Mouse (Mus musculus) lung, postnatal 0 days (tissue): ENCODE measurements at regions not wholly inside any gene's neighbourhood (a gene's known extent, or its start where the extent isn't known, plus 50 kb on each side); places are given as distances from the start of the nearest gene placed in this dataset.

Experiments used
- ATAC-seq: fragments of 200-750 bp; cut with Nextera tagmentation; 2 replicates; pipeline ENCODE4 v1.8.0; 2017; ENCODE audit warnings: moderate library complexity
- DNase-seq: peaks from one replicate; pipeline ENCODE4 v3.0.0-alpha.2; 2016; ENCODE audit warnings: low spot score
- H3K27ac ChIP-seq: fragments of 300-500 bp; sonication (generic); 2 replicates; pipeline ENCODE4 v1.5.1; 2014; ENCODE audit warnings: antibody characterized with exemption, mild to moderate bottlenecking, low read length, mixed read lengths
- H3K27me3 ChIP-seq: fragments of 300-500 bp; sonication (generic); replicated peaks from 2 replicates; pipeline ENCODE4 v1.6.1; 2014; ENCODE audit warnings: low read length, mixed read lengths; ENCODE audit not compliant: insufficient read depth
- H3K36me3 ChIP-seq: fragments of 300-500 bp; sonication (generic); 2 replicates; pipeline ENCODE4 v1.6.1; 2014; ENCODE audit warnings: low read length, mixed read lengths; ENCODE audit not compliant: insufficient read depth
- H3K4me1 ChIP-seq: fragments of 300-500 bp; sonication (generic); 2 replicates; pipeline ENCODE4 v1.6.1; 2014; ENCODE audit warnings: antibody characterized with exemption, low read depth, low read length, mixed read lengths; ENCODE audit not compliant: insufficient read depth
- H3K4me2 ChIP-seq: fragments of 300-500 bp; sonication (generic); replicated peaks from 2 replicates; pipeline ENCODE4 v1.6.1; 2014; ENCODE audit warnings: low read depth, mild to moderate bottlenecking, low read length, moderate library complexity, mixed read lengths
- H3K4me3 ChIP-seq: fragments of 300-500 bp; sonication (generic); 2 replicates; pipeline ENCODE4 v1.5.1; 2014; ENCODE audit warnings: low read depth, low read length
- H3K9ac ChIP-seq: fragments of 300-500 bp; sonication (generic); replicated peaks from 2 replicates; pipeline ENCODE4 v1.6.1; 2014; ENCODE audit warnings: low read depth, mild to moderate bottlenecking
- H3K9me3 ChIP-seq: fragments of 300-500 bp; sonication (generic); 2 replicates; pipeline ENCODE4 v1.6.1; 2016; ENCODE audit warnings: low read length, mixed read lengths
- CTCF ChIP-seq: IDR thresholded peaks from 2 replicates; pipeline ENCODE4 v1.5.1; 2016; ENCODE audit warnings: antibody characterized with exemption, mild to moderate bottlenecking
- EP300 ChIP-seq: IDR thresholded peaks from 2 replicates; pipeline ENCODE4 v1.6.1; 2016; ENCODE audit warnings: antibody characterized with exemption, mild to moderate bottlenecking, control low read depth
- WGBS: fragments of 180-500 bp; shearing (Covaris S2); extraction: QIAGEN DNeasy Blood & Tissue Kit; methylation state at CpG from one replicate; pipeline ENCODE4 v1.1.7; 2014; 5-methylcytosine and 5-hydroxymethylcytosine counted together

DNA sequence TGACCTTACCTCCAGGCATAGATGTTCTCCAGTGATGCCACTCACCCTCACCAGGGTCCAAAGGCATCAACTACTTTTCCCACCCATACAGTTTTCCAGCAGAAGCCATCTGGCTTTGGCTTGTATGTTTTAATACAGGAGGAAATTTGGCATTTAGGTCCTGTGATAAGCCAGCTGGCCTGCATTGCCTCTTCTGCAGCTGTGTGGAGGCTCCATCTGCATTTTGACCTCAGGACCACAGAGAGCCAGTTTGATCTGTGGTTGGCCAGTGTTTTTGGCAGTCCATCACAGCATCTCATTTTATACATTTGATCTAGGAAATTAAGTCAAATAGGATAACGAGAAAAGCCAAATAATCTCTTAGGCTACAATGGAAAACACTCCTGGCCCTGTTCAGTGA lies 315.1 kb upstream of the Sphkap start:
- Histone ChIP-seq H3K27me3 (no peaks in the 10 kb centered on the region), H3K27ac (no peak overlapping the region), H3K9me3 (no peaks in the 10 kb centered on the region), H3K4me2 (no peak overlapping the region), H3K4me1 (no peaks in the 10 kb centered on the region), H3K36me3 (no peaks in the 10 kb centered on the region), H3K4me3 (no peak overlapping the region), H3K9ac (no peak overlapping the region)
- TF ChIP-seq CTCF = no peak
- TF ChIP-seq EP300 = no peak
- DNase-seq = no peak
- WGBS = 43% methylated on average over 1 of the region's 1 CpGs
- no peak for ATAC-seq

- H3K4me2 ChIP-seq = no peak overlapping the region
- H3K9ac ChIP-seq = no peak overlapping the region
- H3K9me3 ChIP-seq = no peaks in the 10 kb centered on the region
- H3K36me3 ChIP-seq = no peaks in the 10 kb centered on the region
- no peak for DNase-seq
- no peak for ATAC-seq
- H3K4me3 ChIP-seq = no peak overlapping the region
- no peaks in the 10 kb centered on the region for H3K27me3 ChIP-seq
- no peak for TF ChIP-seq CTCF
- no peak for TF ChIP-seq EP300
- no peak overlapping the region for H3K27ac ChIP-seq
- no peaks in the 10 kb centered on the region for H3K4me1 ChIP-seq
- 80% methylated on average over 1 of the region's 1 CpGs for WGBS
Observed at GRCm38 (mm10) chr1:83720166-83720565, 312.2 kb upstream of the Sphkap start.

DNA sequence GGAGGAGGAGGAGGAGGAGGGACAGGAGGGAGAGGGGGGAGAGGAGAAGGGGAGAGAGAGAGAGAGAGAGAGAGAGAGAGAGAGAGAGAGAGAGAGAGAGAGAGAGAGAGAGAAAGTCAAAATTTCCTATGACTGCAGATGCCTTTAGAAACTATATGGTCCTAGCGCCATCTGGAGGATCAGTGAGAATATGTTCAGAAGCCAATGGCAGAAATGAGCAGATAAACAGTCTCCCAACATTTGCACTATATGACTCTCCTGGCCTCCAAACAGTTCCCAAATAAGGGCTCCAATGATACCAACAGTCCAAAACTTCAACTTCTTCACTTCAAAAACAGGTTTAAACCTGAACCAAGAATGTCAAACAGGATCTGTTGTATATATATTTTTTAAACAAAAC lies 309.1 kb upstream of the Sphkap start:
- Histone ChIP-seq H3K4me3 (no peak overlapping the region), H3K27me3 (no peaks in the 10 kb centered on the region), H3K4me1 (no peaks in the 10 kb centered on the region), H3K4me2 (no peak overlapping the region), H3K36me3 (no peaks in the 10 kb centered on the region), H3K27ac (no peak overlapping the region), H3K9ac (no peak overlapping the region), H3K9me3 (no peaks in the 10 kb centered on the region)
- 0% methylated on average over 1 of the region's 1 CpGs for WGBS
- TF ChIP-seq EP300 = no peak
- TF ChIP-seq CTCF = peak; percentile 73
- no peak for ATAC-seq
- DNase-seq = peak; percentile 57

DNA sequence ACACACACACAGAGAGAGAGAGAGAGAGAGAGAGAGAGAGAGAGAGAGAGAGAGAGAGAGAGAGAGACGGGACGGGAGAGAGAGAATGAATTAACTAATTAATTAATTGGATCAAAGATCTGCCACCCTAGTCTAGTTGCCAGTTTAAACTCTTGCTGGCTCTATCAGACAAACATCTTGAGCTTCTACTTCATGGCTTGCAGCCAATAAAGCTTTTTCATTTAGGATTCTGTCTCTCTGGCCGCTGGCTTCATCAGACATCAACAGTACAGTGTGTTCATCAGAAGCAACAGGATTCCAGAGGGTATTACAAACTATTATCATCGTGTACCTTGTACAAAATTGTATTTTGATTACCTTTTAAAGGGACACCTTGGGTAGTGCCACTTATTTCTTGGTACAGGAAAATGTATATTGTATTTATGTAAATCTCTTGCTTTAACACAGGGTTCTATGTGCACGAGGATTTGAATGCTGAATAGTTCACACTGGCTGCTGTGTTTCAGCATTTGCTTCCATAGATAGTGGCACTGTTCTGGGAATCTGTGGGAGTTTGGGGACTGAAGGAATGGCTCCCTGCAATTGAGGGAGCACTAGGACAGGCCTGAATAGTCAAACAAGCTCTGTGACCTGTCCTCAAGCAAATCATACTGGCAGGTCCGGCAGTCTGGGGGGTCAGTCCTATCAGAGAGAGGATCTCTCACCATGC lies 293.9 kb upstream of the Sphkap start:
- Histone ChIP-seq H3K36me3 (no peaks in the 10 kb centered on the region), H3K27ac (no peak overlapping the region), H3K4me2 (no peak overlapping the region), H3K9ac (no peak overlapping the region), H3K27me3 (no peaks in the 10 kb centered on the region), H3K4me1 (no peaks in the 10 kb centered on the region), H3K9me3 (no peaks in the 10 kb centered on the region), H3K4me3 (no peak overlapping the region)
- ATAC-seq (no peak), DNase-seq (no peak)
- 71% methylated on average over 6 of the region's 6 CpGs for WGBS
- TF ChIP-seq EP300 (no peak), CTCF (no peak)

DNA sequence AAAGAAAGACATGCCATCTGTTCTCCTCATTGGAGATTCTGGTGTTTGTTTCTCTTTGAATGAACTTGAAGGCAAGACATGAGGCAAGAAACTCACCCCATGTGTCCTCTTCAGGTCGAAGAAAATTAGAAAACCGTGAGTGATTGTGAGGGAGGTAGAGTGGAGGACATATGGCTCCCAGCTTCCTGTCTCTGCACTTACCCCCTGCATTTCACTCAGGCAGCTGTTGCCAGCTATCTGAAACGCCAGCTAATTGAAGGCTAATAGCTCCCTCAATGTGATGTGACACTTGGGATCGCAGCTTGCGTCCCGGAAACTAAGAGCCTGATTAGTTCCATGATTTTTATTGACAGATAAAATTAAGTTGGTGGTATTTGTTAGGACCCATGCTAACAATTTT lies 289.4 kb upstream of the Sphkap start:
- Histone ChIP-seq H3K36me3 (no peaks in the 10 kb centered on the region), H3K9ac (no peak overlapping the region), H3K9me3 (no peaks in the 10 kb centered on the region), H3K4me3 (no peak overlapping the region), H3K27ac (no peak overlapping the region), H3K4me1 (no peaks in the 10 kb centered on the region), H3K27me3 (no peaks in the 10 kb centered on the region), H3K4me2 (no peak overlapping the region)
- whole genome bisulfite sequencing = 51% methylated on average over 6 of the region's 6 CpGs
- no peak for DNase-seq
- no peak for ATAC-seq
- TF ChIP-seq CTCF (no peak), EP300 (no peak)

- WGBS = 59% methylated on average over 3 of the region's 3 CpGs
- no peaks in the 10 kb centered on the region for H3K27me3 ChIP-seq
- DNase-seq (no peak), ATAC-seq (no peak)
- no peaks in the 10 kb centered on the region for H3K9me3 ChIP-seq
- TF ChIP-seq CTCF = no peak
- no peak for TF ChIP-seq EP300
- no peak overlapping the region for H3K27ac ChIP-seq
- no peak overlapping the region for H3K4me2 ChIP-seq
- no peaks in the 10 kb centered on the region for H3K4me1 ChIP-seq
- H3K9ac ChIP-seq = no peak overlapping the region
- no peak overlapping the region for H3K4me3 ChIP-seq
- H3K36me3 ChIP-seq = no peaks in the 10 kb centered on the region
Observed at GRCm38 (mm10) chr1:83685221-83685620, 277.2 kb upstream of the Sphkap start.

DNA sequence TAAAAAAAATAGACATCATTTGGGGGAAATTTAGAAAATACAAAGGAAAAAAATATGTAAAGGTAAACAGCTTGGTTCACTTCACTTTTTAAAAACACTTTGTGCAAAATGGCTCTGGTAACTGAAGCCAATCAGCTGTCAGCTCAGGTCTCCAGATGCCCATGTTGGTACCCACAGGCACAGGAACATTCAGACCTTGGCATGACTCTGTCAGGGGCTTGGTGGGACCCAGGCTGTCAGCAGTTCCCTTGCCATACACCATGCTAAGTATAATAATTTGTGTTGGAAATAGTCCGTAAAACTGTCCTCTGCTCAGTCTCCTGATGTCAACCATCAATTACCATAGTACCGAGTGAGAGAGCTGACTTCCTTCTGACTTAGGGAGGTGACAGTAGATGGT lies 257.3 kb upstream of the Sphkap start:
- WGBS = 57% methylated on average over 2 of the region's 2 CpGs
- ATAC-seq = no peak

More for the DNA sequence above, 257.3 kb upstream of the Sphkap start:
- Histone ChIP-seq H3K27ac (no peak overlapping the region), H3K9ac (no peak overlapping the region), H3K9me3 (no peaks in the 10 kb centered on the region), H3K4me3 (no peak overlapping the region), H3K4me2 (no peak overlapping the region), H3K4me1 (no peaks in the 10 kb centered on the region), H3K36me3 (no peaks in the 10 kb centered on the region), H3K27me3 (no peaks in the 10 kb centered on the region)
- no peak for TF ChIP-seq CTCF
- TF ChIP-seq EP300 = no peak
- no peak for DNase-seq
